9 mouse cellular contexts compared by ENCODE assay signal in the genomic region with DNA sequence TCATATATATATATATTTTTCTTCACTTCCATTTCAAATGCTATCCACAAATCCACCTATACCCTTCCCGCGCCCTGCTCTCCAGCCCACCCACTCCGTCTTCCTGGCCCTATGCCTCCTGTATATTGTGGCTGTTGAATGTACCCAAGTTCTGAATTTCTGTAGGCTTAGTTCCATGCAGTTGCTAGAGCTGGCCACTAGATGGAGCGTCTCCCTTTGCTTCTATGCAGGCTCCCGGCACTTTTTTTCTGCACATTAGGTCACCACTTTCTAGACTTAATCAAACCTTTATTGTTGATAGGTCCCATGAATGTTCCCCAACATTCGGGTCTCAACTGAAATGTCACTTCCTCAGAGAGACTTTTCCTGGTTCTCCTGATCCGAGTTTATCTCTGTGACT. TPM values are rescaled to one million over a fixed set of nuclear protein-coding genes. Genes with fewer than 3 reads are reported as not detected.
DNase-seq lines count a peak whose midpoint lies in the region; ATAC-seq and TF ChIP-seq lines count a peak whose summit lies in the region.
"Had no signal": no experiment of that assay in that cellular context is flagged by ENCODE, and none has a peak within 500 bp of the region (broad histone marks: within the 10 kb centered on the region; RNA-seq: fewer than 3 reads in every experiment).

No protein-coding gene starts in this region.

- 26% methylated on average over 7 of the region's 7 CpGs for WGBS in hindbrain, embryonic 14.5 days
- WGBS in hindbrain, embryonic 13.5 days = 21% methylated on average over 7 of the region's 7 CpGs
- whole genome bisulfite sequencing in embryonic facial prominence, embryonic 11.5 days = 27% methylated on average over 7 of the region's 7 CpGs
- WGBS in midbrain, postnatal 0 days = 18% methylated on average over 7 of the region's 7 CpGs

- TF ChIP-seq POLR2A in CH12.LX (IDR thresholded peaks at IDR 0.05; ENCODE audit: low read depth, low read length) = no peak

- H3K4me3 ChIP-seq in hindbrain, embryonic 14.5 days (replicated peaks; ENCODE audit: low read length) = no peak overlapping the region
- H3K4me3 ChIP-seq in hindbrain, embryonic 13.5 days = no peak overlapping the region
- no peak overlapping the region for H3K4me3 ChIP-seq in CH12.LX (replicated peaks in 1 of 3; ENCODE audit: low read depth in 2 of 3, low read length in 2 of 3, poor library complexity in 1 of 3)
- H3K4me3 ChIP-seq in embryonic facial prominence, embryonic 11.5 days (ENCODE audit: low read depth, low read length) = no peak overlapping the region
- H3K4me3 ChIP-seq in midbrain, postnatal 0 days (ENCODE audit: low read depth, low read length) = no peak overlapping the region
- H3K4me3 ChIP-seq: midbrain, embryonic 12.5 days had no signal

- H3K9me3 ChIP-seq in hindbrain, embryonic 14.5 days (ENCODE audit: control insufficient read depth, low read length) = no peaks in the 10 kb centered on the region
- no peaks in the 10 kb centered on the region for H3K9me3 ChIP-seq in hindbrain, embryonic 13.5 days
- H3K9me3 ChIP-seq in CH12.LX (replicated peaks; ENCODE audit: low read length) = no peaks in the 10 kb centered on the region
- no peaks in the 10 kb centered on the region for H3K9me3 ChIP-seq in embryonic facial prominence, embryonic 11.5 days (replicated peaks; ENCODE audit: control insufficient read depth, low read length)
- no peaks in the 10 kb centered on the region for H3K9me3 ChIP-seq in midbrain, postnatal 0 days (ENCODE audit: low read length)
- H3K9me3 ChIP-seq: midbrain, embryonic 12.5 days had no signal

- dilution Hi-C loops in CH12.LX (cut with MboI; ENCODE audit: extremely low pct_ligation_motif_present, extremely low pct_unique_long_range_greater_than_20kb, low sequenced_read_pairs) = no loop called here

- no peak overlapping the region for H3K27ac ChIP-seq in hindbrain, embryonic 14.5 days
- no peak overlapping the region for H3K27ac ChIP-seq in hindbrain, embryonic 13.5 days
- no peak overlapping the region for H3K27ac ChIP-seq in CH12.LX (ENCODE audit: insufficient read depth, low read depth)
- no peak overlapping the region for H3K27ac ChIP-seq in embryonic facial prominence, embryonic 11.5 days (replicated peaks; ENCODE audit: low read depth, low read length)
- no peak overlapping the region for H3K27ac ChIP-seq in midbrain, postnatal 0 days (ENCODE audit: low read depth, low read length)
- H3K27ac ChIP-seq: midbrain, embryonic 12.5 days had no signal

- peak; percentile 81 to 95 for TF ChIP-seq CTCF in CH12.LX (conservative IDR thresholded peaks at IDR 0.05 in 1 of 2, IDR thresholded peaks at IDR 0.05 in 1 of 2; ENCODE audit: low read depth in 2 of 2, low read length in 2 of 2)
- peak; percentile 98 for TF ChIP-seq CTCF in midbrain, postnatal 0 days (IDR thresholded peaks at IDR 0.05)

- no peak overlapping the region for H3K9ac ChIP-seq in hindbrain, embryonic 14.5 days
- no peak overlapping the region for H3K9ac ChIP-seq in hindbrain, embryonic 13.5 days
- no peak overlapping the region for H3K9ac ChIP-seq in CH12.LX (ENCODE audit: insufficient read depth, low read depth)
- H3K9ac ChIP-seq in embryonic facial prominence, embryonic 11.5 days (replicated peaks; ENCODE audit: low read length) = no peak overlapping the region
- H3K9ac ChIP-seq in midbrain, postnatal 0 days (replicated peaks; ENCODE audit: low read length, poor library complexity, severe bottlenecking) = no peak overlapping the region
- H3K9ac ChIP-seq: midbrain, embryonic 12.5 days had no signal

- DNase-seq in hindbrain, embryonic 14.5 days (ENCODE audit: low spot score) = peak; percentile 85
- DNase-seq in CH12.LX (ENCODE audit: extremely low read depth) = peak; percentile 75
- peak; percentile 37 to 51 for DNase-seq in adrenal gland, postnatal 36 days
- DNase-seq in embryonic facial prominence, embryonic 11.5 days (ENCODE audit: low spot score) = peak; percentile 85
- peak; percentile 49 to 60 for DNase-seq in layer of hippocampus, postnatal 14 days (ENCODE audit: low spot score in 2 of 2)
- peak; percentile 90 for DNase-seq in midbrain, postnatal 0 days (ENCODE audit: low spot score)

- no peak overlapping the region for H3K4me2 ChIP-seq in hindbrain, embryonic 14.5 days (replicated peaks)
- no peak overlapping the region for H3K4me2 ChIP-seq in hindbrain, embryonic 13.5 days
- H3K4me2 ChIP-seq in CH12.LX (ENCODE audit: insufficient read depth, low read depth, poor library complexity, severe bottlenecking) = no peak overlapping the region
- H3K4me2 ChIP-seq in embryonic facial prominence, embryonic 11.5 days (ENCODE audit: low read depth, low read length) = no peak overlapping the region
- no peak overlapping the region for H3K4me2 ChIP-seq in midbrain, postnatal 0 days (ENCODE audit: low read depth, low read length, poor library complexity, severe bottlenecking)
- H3K4me2 ChIP-seq: midbrain, embryonic 12.5 days had no signal

- no peaks in the 10 kb centered on the region for H3K36me3 ChIP-seq in hindbrain, embryonic 14.5 days (replicated peaks; ENCODE audit: control insufficient read depth, insufficient read depth)
- no peaks in the 10 kb centered on the region for H3K36me3 ChIP-seq in hindbrain, embryonic 13.5 days
- H3K36me3 ChIP-seq in CH12.LX (replicated peaks in 1 of 2; ENCODE audit: control insufficient read depth in 1 of 2, insufficient read depth in 1 of 2, low read length in 1 of 2) = no peaks in the 10 kb centered on the region
- no peaks in the 10 kb centered on the region for H3K36me3 ChIP-seq in embryonic facial prominence, embryonic 11.5 days (replicated peaks; ENCODE audit: control insufficient read depth, insufficient read depth, low read depth, low read length)
- no peaks in the 10 kb centered on the region for H3K36me3 ChIP-seq in midbrain, postnatal 0 days (ENCODE audit: insufficient read depth, low read length)
- H3K36me3 ChIP-seq: midbrain, embryonic 12.5 days had no signal

- H3K79me2 ChIP-seq in CH12.LX (replicated peaks; ENCODE audit: control insufficient read depth, extremely low read depth, insufficient read depth, poor library complexity, severe bottlenecking) = no peaks in the 10 kb centered on the region

- TF ChIP-seq RAD21 in CH12.LX (IDR thresholded peaks at IDR 0.05; ENCODE audit: low read depth, low read length) = peak; percentile 93

- H3K27me3 ChIP-seq in hindbrain, embryonic 14.5 days (ENCODE audit: control insufficient read depth, insufficient read depth, low read length) = no peaks in the 10 kb centered on the region
- 0 out of 2 replicates have a peak, but pooled peaks cover 3% of the 10 kb centered on the region for H3K27me3 ChIP-seq in hindbrain, embryonic 13.5 days
- H3K27me3 ChIP-seq in CH12.LX (replicated peaks) = peaks cover 25% of the 10 kb centered on the region
- H3K27me3 ChIP-seq in embryonic facial prominence, embryonic 11.5 days (ENCODE audit: control insufficient read depth, insufficient read depth, low read length) = no peaks in the 10 kb centered on the region
- H3K27me3 ChIP-seq in midbrain, postnatal 0 days (ENCODE audit: insufficient read depth, low read length) = no peaks in the 10 kb centered on the region

- TF ChIP-seq EP300 in CH12.LX (IDR thresholded peaks at IDR 0.05; ENCODE audit: low read length) = no peak

- ATAC-seq in hindbrain, embryonic 14.5 days (ENCODE audit: low FRiP score) = no peak
- no peak for ATAC-seq in hindbrain, embryonic 13.5 days (ENCODE audit: low FRiP score)
- no peak for ATAC-seq in embryonic facial prominence, embryonic 11.5 days (replicated peaks; ENCODE audit: insufficient number of reproducible peaks, low FRiP score, low TSS enrichment, low read depth)
- ATAC-seq in midbrain, postnatal 0 days (ENCODE audit: low FRiP score) = no peak; the same call in 1 of the 2 replicates
- ATAC-seq in monocyte, adult 5-6 weeks (replicated peaks; ENCODE audit: insufficient number of reproducible peaks, low FRiP score, low TSS enrichment, poor library complexity, severe bottlenecking) = no peak

- in situ Hi-C loops in CH12.LX (cut with MboI; ENCODE audit: low pct_ligation_motif_present, low pct_unique_long_range_greater_than_20kb, low sequenced_read_pairs) = loop anchor here (10.0 to 25.0 kb wide), 2 partner anchors 344 to 353 kb away; no protein-coding TSS in a partner anchor

- peaks cover 5% of the 10 kb centered on the region; the same call in 1 of the 2 replicates for H3K4me1 ChIP-seq in hindbrain, embryonic 14.5 days (replicated peaks; ENCODE audit: control insufficient read depth, insufficient read depth, low read length)
- H3K4me1 ChIP-seq in hindbrain, embryonic 13.5 days (replicated peaks) = 0 out of 2 replicates have a peak, but pooled peaks cover 8% of the 10 kb centered on the region
- peaks cover 3 to 4% of the 10 kb centered on the region in 2 experiments; a peak in 2 of 4 replicates for H3K4me1 ChIP-seq in CH12.LX (ENCODE audit: control insufficient read depth in 1 of 2, insufficient read depth in 2 of 2)
- no peaks in the 10 kb centered on the region for H3K4me1 ChIP-seq in embryonic facial prominence, embryonic 11.5 days (ENCODE audit: control insufficient read depth, insufficient read depth, low read length)
- no peaks in the 10 kb centered on the region for H3K4me1 ChIP-seq in midbrain, postnatal 0 days (ENCODE audit: insufficient read depth, low read length)
- H3K4me1 ChIP-seq: midbrain, embryonic 12.5 days had no signal

TF ChIP-seq in CH12.LX, 34 proteins besides CTCF, POLR2A, EP300 and RAD21 (continues in another document):
- peak; percentile 94 for TF ChIP-seq ZNF384 (IDR thresholded peaks at IDR 0.05; ENCODE audit: low read depth, low read length)
- TF ChIP-seq TCF12 (IDR thresholded peaks at IDR 0.05; ENCODE audit: low read depth, low read length) = 0 out of 2 replicates have a peak, but pooled peaks have one; percentile 34
- TF ChIP-seq TBP (conservative IDR thresholded peaks at IDR 0.05; ENCODE audit: low read depth, low read length) = no peak
- TF ChIP-seq BHLHE40 (IDR thresholded peaks at IDR 0.05; ENCODE audit: low read depth, low read length) = peak; percentile 31; the same call in 1 of the 2 replicates
- TF ChIP-seq ELF1 (IDR thresholded peaks at IDR 0.05; ENCODE audit: low read depth, low read length) = peak; percentile 30; the same call in 1 of the 2 replicates
- TF ChIP-seq ETS1 (conservative IDR thresholded peaks at IDR 0.05; ENCODE audit: low read depth, low read length) = no peak
- no peak for TF ChIP-seq USF2 (conservative IDR thresholded peaks at IDR 0.05; ENCODE audit: low read depth, low read length)

RNA-seq across cellular contexts. Expression of a gene that starts 55.6 kb away (rescaled TPM):
- 7.1 and 8.7 TPM in 2 replicates for polyA plus RNA-seq in hindbrain, embryonic 14.5 days (2014; fragmentation: Nextera tagmentation; extraction: Ambion mirVana)
- polyA plus RNA-seq in hindbrain, embryonic 13.5 days (2015; fragmentation: Nextera tagmentation; extraction: Ambion mirVana) = 4.7 and 5.8 TPM in 2 replicates
- not detected in 2 replicates for total RNA-seq in CH12.LX (2012; rRNA removed)
- not detected in 2 replicates for total RNA-seq in CH12.LX (2014; rRNA removed)
- not detected in 2 replicates for polyA plus RNA-seq in CH12.LX (2012; ENCODE audit: insufficient read length, low read depth)
- total RNA-seq in adrenal gland, postnatal 36 days (2021) = under 1 TPM; 0.07 to 0.13 TPM
- 0.52 and 0.55 TPM in 2 replicates for polyA plus RNA-seq in embryonic facial prominence, embryonic 11.5 days (2014; fragmentation: Nextera tagmentation; extraction: Ambion mirVana)
- 10 to 100 TPM; 20.9 to 24.7 TPM for total RNA-seq in layer of hippocampus, postnatal 14 days (2021)
- 19.9 and 36.4 TPM in 2 replicates for total RNA-seq in midbrain, postnatal 0 days (2014; rRNA removed)
- polyA plus RNA-seq in midbrain, postnatal 0 days (2015; fragmentation: Nextera tagmentation; extraction: Ambion mirVana) = 16.4 and 18.7 TPM in 2 replicates
- not detected in 3 replicates for total RNA-seq in monocyte, adult 5-6 weeks (2017)

Comparison
In these comparisons a context has a peak if more than half of its experiments do, and no peak if none do; other contexts are left out.
1. RNA of a gene that starts 55.6 kb away (total RNA-seq): 19.9 to 36.4 TPM in midbrain, postnatal 0 days and 20.9 to 24.7 TPM in layer of hippocampus, postnatal 14 days; 0.07 to 0.13 TPM in adrenal gland, postnatal 36 days, not detected in CH12.LX and not detected in monocyte, adult 5-6 weeks; every median in the first group is over 10 times any median in the second.
2. Peak in every context shown above with its lines, with median percentiles within 50 percentile points of each other: DNase-seq.